Mouse (Mus musculus): ENCODE results near the gene Slc26a1. TPM values are rescaled to one million over a fixed set of nuclear protein-coding genes. Genes with fewer than 3 reads are reported as not detected.

Gene Slc26a1
- total and polyA plus RNA-seq, 3 experiments = 29.6 to 31.2 TPM; not detected in 1

DNA sequence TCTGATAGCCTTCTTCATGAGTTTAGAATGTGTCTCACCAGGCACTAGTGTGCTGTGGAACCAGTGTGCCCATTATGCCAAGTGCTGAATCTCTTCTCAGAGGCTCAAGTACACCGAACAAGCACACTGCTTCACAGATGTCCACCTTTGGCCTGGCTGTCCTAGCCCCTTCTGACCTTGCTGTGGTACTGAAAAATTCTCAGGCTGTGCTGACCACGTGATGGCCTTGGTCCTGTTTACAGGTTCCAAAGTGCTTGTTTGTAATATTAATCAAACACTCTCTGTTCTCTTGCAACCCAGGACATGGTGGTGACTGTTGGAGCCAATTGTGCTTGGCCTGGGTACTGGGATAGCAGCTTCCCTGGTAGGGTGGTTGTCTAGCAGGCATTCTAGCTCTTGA lies 745 bp downstream of the Slc26a1 start:
- Histone ChIP-seq H3K9ac (ENCODE audit: control insufficient read depth, low read depth, low read length, poor library complexity, severe bottlenecking) (peak overlapping the region; percentile 60), H3K27me3 (ENCODE audit: control insufficient read depth in 1 of 2, insufficient read depth in 2 of 2, low read length in 2 of 2) (no peaks in the 10 kb centered on the region), H3K4me3 (ENCODE audit: control insufficient read depth in 1 of 2, insufficient read depth in 1 of 2, low read depth in 2 of 2, low read length in 2 of 2) (peak overlapping the region; percentile 33 to 78), H3K9me3 (replicated peaks; ENCODE audit: insufficient read depth, low read length) (no peaks in the 10 kb centered on the region), H3K27ac (ENCODE audit: control insufficient read depth, low read depth, low read length) (peak overlapping the region; percentile 96), H3K4me1 (ENCODE audit: control insufficient read depth in 1 of 2, insufficient read depth in 2 of 2, low read length in 2 of 2) (peaks cover 15 to 55% of the 10 kb centered on the region in 2 experiments; a peak in 3 of 4 replicates), H3K36me3 (ENCODE audit: control insufficient read depth in 1 of 2, insufficient read depth in 2 of 2, low read length in 2 of 2) (peaks cover 2 to 40% of the 10 kb centered on the region in 2 experiments; a peak in 3 of 4 replicates), H3K79me2 (ENCODE audit: control insufficient read depth, insufficient read depth, low read length, poor library complexity) (peaks cover 35% of the 10 kb centered on the region)
- TF ChIP-seq POLR2A (IDR thresholded peaks at IDR 0.05; ENCODE audit: control insufficient read depth in 1 of 2, insufficient read depth in 1 of 2, low read depth in 1 of 2, low read length in 2 of 2, poor library complexity in 1 of 2) = no peak
- peak; percentile 75 for TF ChIP-seq USF1 (IDR thresholded peaks at IDR 0.05; ENCODE audit: low read depth, low read length)
- 0 out of 4 replicates have a peak, but pooled peaks of 1 of the 2 experiments have one; percentile 1 for TF ChIP-seq USF2 (IDR thresholded peaks at IDR 0.05; ENCODE audit: borderline replicate concordance in 1 of 2, insufficient read depth in 1 of 2, low read depth in 1 of 2, low read length in 2 of 2)
- no peak; the same call in 1 of the 2 replicates for TF ChIP-seq MAX (IDR thresholded peaks at IDR 0.05; ENCODE audit: low read length)
- no peak; a peak in 1 of 4 replicates for TF ChIP-seq EP300 (IDR thresholded peaks at IDR 0.05; ENCODE audit: low read depth in 1 of 2, low read length in 2 of 2)
- no peak for TF ChIP-seq ZKSCAN1 (IDR thresholded peaks at IDR 0.05; ENCODE audit: low read depth, low read length)
- TF ChIP-seq TBP (IDR thresholded peaks at IDR 0.05; ENCODE audit: low read depth, low read length) = no peak
- no peak for TF ChIP-seq ZC3H11A (IDR thresholded peaks at IDR 0.05; ENCODE audit: low read depth, low read length)
- TF ChIP-seq UBTF (IDR thresholded peaks at IDR 0.05; ENCODE audit: borderline replicate concordance, insufficient read depth, low read depth, low read length) = no peak
- no peak for TF ChIP-seq JUND (IDR thresholded peaks at IDR 0.05; ENCODE audit: low read depth, low read length)
- no peak for TF ChIP-seq RCOR1 (IDR thresholded peaks at IDR 0.05; ENCODE audit: low read depth, low read length)
- peak; percentile 37 for DNase-seq (ENCODE audit: low read depth, low spot score)

- Histone ChIP-seq H3K79me2 (ENCODE audit: control insufficient read depth, insufficient read depth, low read length, poor library complexity) (peaks cover 34% of the 10 kb centered on the region), H3K4me1 (ENCODE audit: control insufficient read depth in 1 of 2, insufficient read depth in 2 of 2, low read length in 2 of 2) (peaks cover 23 to 51% of the 10 kb centered on the region in 2 experiments), H3K27ac (ENCODE audit: control insufficient read depth, low read depth, low read length) (no peak overlapping the region), H3K27me3 (ENCODE audit: control insufficient read depth in 1 of 2, insufficient read depth in 2 of 2, low read length in 2 of 2) (no peaks in the 10 kb centered on the region), H3K9ac (ENCODE audit: control insufficient read depth, low read depth, low read length, poor library complexity, severe bottlenecking) (no peak overlapping the region), H3K36me3 (ENCODE audit: control insufficient read depth in 1 of 2, insufficient read depth in 2 of 2, low read length in 2 of 2) (peaks cover 2 to 39% of the 10 kb centered on the region in 2 experiments; a peak in 3 of 4 replicates), H3K4me3 (ENCODE audit: control insufficient read depth in 1 of 2, insufficient read depth in 1 of 2, low read depth in 2 of 2, low read length in 2 of 2) (no peak overlapping the region), H3K9me3 (replicated peaks; ENCODE audit: insufficient read depth, low read length) (no peaks in the 10 kb centered on the region)
- peak; percentile 37 for DNase-seq (ENCODE audit: low read depth, low spot score)
- no peak for TF ChIP-seq MXI1 (IDR thresholded peaks at IDR 0.05; ENCODE audit: low read depth, low read length)
- no peak for TF ChIP-seq MAFK (IDR thresholded peaks at IDR 0.05; ENCODE audit: borderline replicate concordance, low read depth, low read length)
- 0 out of 2 replicates have a peak, but pooled peaks have one; percentile 21 for TF ChIP-seq ZMIZ1 (IDR thresholded peaks at IDR 0.05; ENCODE audit: low read depth, low read length)
- TF ChIP-seq USF2 (IDR thresholded peaks at IDR 0.05; ENCODE audit: borderline replicate concordance in 1 of 2, insufficient read depth in 1 of 2, low read depth in 1 of 2, low read length in 2 of 2) = no peak
- no peak for TF ChIP-seq ZNF384 (IDR thresholded peaks at IDR 0.05; ENCODE audit: low read depth, low read length)
- TF ChIP-seq HCFC1 (IDR thresholded peaks at IDR 0.05; ENCODE audit: low read depth, low read length) = no peak
- TF ChIP-seq RAD21 (IDR thresholded peaks at IDR 0.05; ENCODE audit: low read depth, low read length) = no peak
- no peak for TF ChIP-seq MAZ (IDR thresholded peaks at IDR 0.05; ENCODE audit: low read depth, low read length)
- TF ChIP-seq CTCF (IDR thresholded peaks at IDR 0.05 in 2 of 3, conservative IDR thresholded peaks at IDR 0.05 in 1 of 3; ENCODE audit: control insufficient read depth in 1 of 3, insufficient read depth in 1 of 3, low read depth in 2 of 3, low read length in 3 of 3, poor library complexity in 1 of 3, severe bottlenecking in 1 of 3) = peak; percentile 38 to 58 (median 52); a peak in 5 of 6 replicates
- TF ChIP-seq POLR2A (IDR thresholded peaks at IDR 0.05; ENCODE audit: control insufficient read depth in 1 of 2, insufficient read depth in 1 of 2, low read depth in 1 of 2, low read length in 2 of 2, poor library complexity in 1 of 2) = 0 out of 4 replicates have a peak, but pooled peaks of 1 of the 2 experiments have one; percentile 24
- no peak for TF ChIP-seq MAX (IDR thresholded peaks at IDR 0.05; ENCODE audit: low read length)
- 0 out of 2 replicates have a peak, but pooled peaks have one; percentile 2 for TF ChIP-seq SMC3 (IDR thresholded peaks at IDR 0.05; ENCODE audit: low read depth, low read length)
- TF ChIP-seq MYB (IDR thresholded peaks at IDR 0.05; ENCODE audit: low read depth, low read length) = no peak
- TF ChIP-seq JUND (IDR thresholded peaks at IDR 0.05; ENCODE audit: low read depth, low read length) = no peak
Measured at GRCm38 (mm10) chr5:108671757-108672156, 3.6 kb downstream of the Slc26a1 start.
